Mouse (Mus musculus): ENCODE measurements around the gene Ddx21. TPM values are rescaled to one million over a fixed set of nuclear protein-coding genes. Genes with fewer than 3 reads are reported as not detected.

Gene Ddx21
- polyA plus RNA-seq, 1 experiment from 2014 or later = 18.2 TPM

DNA sequence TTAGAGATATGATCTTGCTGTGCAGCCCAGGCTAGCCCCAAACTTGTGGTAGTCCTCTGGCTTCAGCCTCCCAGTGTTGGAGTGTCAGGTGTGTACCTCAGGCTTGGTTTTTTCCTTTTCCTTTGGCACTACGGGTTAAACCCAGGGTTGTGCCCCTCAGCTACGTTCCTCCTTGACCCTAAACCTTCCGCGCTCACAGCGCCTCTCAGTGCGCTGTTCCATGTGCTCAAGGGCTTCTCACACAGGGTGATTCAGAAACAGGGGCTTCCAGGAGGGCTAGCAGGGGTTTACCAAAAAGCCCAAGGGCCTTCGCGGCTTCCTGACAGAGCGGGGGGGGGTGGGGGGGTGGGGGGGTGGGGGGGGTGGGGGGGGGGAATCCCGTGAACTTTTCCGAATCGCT lies 59.6 kb downstream of the Ddx21 start:
- no peak overlapping the region for H3K4me2 ChIP-seq (replicated peaks)
- H3K4me3 ChIP-seq (replicated peaks) = no peak overlapping the region
- 97% methylated on average over 12 of the region's 12 CpGs for WGBS
- H3K36me3 ChIP-seq = no peaks in the 10 kb centered on the region
- H3K4me1 ChIP-seq = peaks cover 9% of the 10 kb centered on the region; the same call in 1 of the 2 replicates
- H3K9ac ChIP-seq = no peak overlapping the region
- ATAC-seq (ENCODE audit: insufficient number of reproducible peaks, low FRiP score, low TSS enrichment, low read depth) = no peak
- no peaks in the 10 kb centered on the region for H3K9me3 ChIP-seq (replicated peaks)
- H3K27me3 ChIP-seq = no peaks in the 10 kb centered on the region
- H3K27ac ChIP-seq (replicated peaks) = no peak overlapping the region

DNA sequence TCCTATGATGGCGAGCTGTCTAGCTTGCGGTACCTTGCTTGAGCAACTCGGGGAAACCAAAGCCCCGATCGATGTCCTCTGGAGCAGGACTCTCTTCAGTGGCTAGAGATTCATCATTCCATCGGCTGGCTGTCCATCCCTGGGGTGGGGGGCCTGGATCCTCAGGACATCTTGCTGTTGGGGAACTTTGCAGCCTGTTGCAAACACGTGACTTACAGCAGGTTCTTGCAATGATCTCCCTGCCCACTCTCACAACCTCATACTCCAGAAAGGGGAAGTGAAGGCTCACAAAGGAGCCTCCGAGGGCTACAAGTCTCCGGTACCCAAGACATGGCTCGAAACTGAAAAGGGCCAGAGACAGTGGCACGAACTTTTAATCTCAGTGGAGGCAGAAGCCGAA lies 60.6 kb downstream of the Ddx21 start:
- Histone ChIP-seq H3K9me3 (replicated peaks) (no peaks in the 10 kb centered on the region), H3K4me2 (replicated peaks) (no peak overlapping the region), H3K9ac (no peak overlapping the region), H3K4me3 (replicated peaks) (no peak overlapping the region), H3K27ac (replicated peaks) (no peak overlapping the region), H3K36me3 (no peaks in the 10 kb centered on the region), H3K4me1 (peaks cover 3% of the 10 kb centered on the region; the same call in 1 of the 2 replicates), H3K27me3 (no peaks in the 10 kb centered on the region)
- WGBS = 90% methylated on average over 12 of the region's 12 CpGs
- no peak for ATAC-seq (ENCODE audit: insufficient number of reproducible peaks, low FRiP score, low TSS enrichment, low read depth)

DNA sequence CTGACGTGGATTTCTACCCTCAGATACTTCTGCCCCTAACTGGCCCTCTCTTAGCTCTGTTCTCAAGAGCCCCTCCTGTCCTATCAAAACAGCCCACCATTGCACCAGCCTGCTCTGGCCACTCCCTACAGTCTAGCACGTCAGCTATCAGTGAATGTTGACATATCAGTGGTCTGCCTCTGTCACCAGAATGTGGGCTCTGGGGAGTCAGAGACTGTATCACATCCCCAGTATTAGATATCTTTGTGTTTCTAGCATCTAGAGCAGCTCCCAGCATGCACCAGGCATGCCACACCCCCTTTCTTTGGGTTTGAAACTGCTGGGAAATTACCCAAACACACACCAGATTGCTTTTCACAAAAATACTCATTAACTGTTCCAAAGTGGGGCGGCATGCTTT lies 61.3 kb downstream of the Ddx21 start:
- WGBS = 49% methylated on average over 3 of the region's 3 CpGs
- Histone ChIP-seq H3K9me3 (replicated peaks) (no peaks in the 10 kb centered on the region), H3K27ac (replicated peaks) (no peak overlapping the region), H3K4me2 (replicated peaks) (no peak overlapping the region), H3K4me3 (replicated peaks) (no peak overlapping the region), H3K4me1 (no peaks in the 10 kb centered on the region), H3K27me3 (no peaks in the 10 kb centered on the region), H3K36me3 (no peaks in the 10 kb centered on the region), H3K9ac (no peak overlapping the region)
- no peak for ATAC-seq (ENCODE audit: insufficient number of reproducible peaks, low FRiP score, low TSS enrichment, low read depth)

DNA sequence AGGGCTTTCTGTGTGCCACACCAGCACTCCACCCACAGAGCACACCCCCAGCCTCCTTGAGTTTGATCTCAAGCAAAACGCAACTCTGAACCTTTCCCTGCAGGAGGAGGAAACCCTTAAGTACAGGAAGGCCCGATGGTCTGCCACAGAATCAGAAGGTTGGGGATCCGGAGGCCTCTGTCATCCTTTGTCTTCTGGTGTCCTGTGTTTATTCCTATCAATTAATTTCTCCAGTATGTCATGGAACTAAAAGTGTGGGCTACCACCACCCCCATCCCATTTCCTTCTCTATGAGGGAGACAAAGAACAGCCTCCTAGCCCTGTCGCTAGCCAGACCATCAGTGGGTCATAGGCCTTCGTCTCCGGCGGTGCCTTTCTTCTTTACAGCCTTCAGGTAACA lies 67.6 kb downstream of the Ddx21 start:
- Histone ChIP-seq H3K4me1 (no peaks in the 10 kb centered on the region), H3K36me3 (no peaks in the 10 kb centered on the region), H3K9ac (no peak overlapping the region), H3K4me3 (replicated peaks) (no peak overlapping the region), H3K27ac (replicated peaks) (no peak overlapping the region), H3K9me3 (replicated peaks) (no peaks in the 10 kb centered on the region), H3K4me2 (replicated peaks) (no peak overlapping the region), H3K27me3 (no peaks in the 10 kb centered on the region)
- ATAC-seq (ENCODE audit: insufficient number of reproducible peaks, low FRiP score, low TSS enrichment, low read depth) = no peak
- 82% methylated on average over 7 of the region's 7 CpGs for WGBS

DNA sequence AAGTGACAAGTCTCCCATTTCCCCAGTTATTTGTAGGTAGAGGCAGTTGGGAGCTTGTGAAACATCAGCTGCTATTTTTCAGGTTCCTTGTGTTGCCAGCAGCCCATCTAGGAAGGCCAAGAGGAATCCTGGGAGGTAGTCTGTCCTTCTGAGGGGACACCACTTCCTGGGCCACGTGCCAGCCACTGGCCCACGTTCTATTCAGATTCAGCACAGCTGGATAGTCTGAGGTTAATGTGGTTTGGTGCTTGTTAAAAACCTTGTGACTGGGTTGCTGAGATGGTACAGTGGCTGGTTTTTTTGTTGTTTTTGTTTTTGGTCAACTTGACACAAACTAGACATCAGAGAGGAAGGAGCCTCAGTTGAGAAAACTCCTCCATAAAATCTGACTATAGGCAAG lies 69.2 kb downstream of the Ddx21 start:
- H3K4me3 ChIP-seq (replicated peaks) = no peak overlapping the region
- H3K9me3 ChIP-seq (replicated peaks) = no peaks in the 10 kb centered on the region
- H3K4me1 ChIP-seq = no peaks in the 10 kb centered on the region
- no peaks in the 10 kb centered on the region for H3K27me3 ChIP-seq
- ATAC-seq (ENCODE audit: insufficient number of reproducible peaks, low FRiP score, low TSS enrichment, low read depth) = no peak
- no peak overlapping the region for H3K4me2 ChIP-seq (replicated peaks)
- WGBS = 33% methylated on average over 2 of the region's 2 CpGs
- no peak overlapping the region for H3K9ac ChIP-seq
- no peak overlapping the region for H3K27ac ChIP-seq (replicated peaks)
- no peaks in the 10 kb centered on the region for H3K36me3 ChIP-seq

Other genes with a start within 250 kb of the Ddx21 start
- gene Hk1, start 222.4 kb downstream of the Ddx21 start, polyA plus RNA-seq (2015; fragmentation: Nextera tagmentation; extraction: Ambion mirVana) = 39.4 and 40.9 TPM in 2 replicates
- 0.26 and 0.59 TPM in 2 replicates for gene Hkdc1, start 179.8 kb downstream of the Ddx21 start, polyA plus RNA-seq (2015; fragmentation: Nextera tagmentation; extraction: Ambion mirVana)
- gene 4930507D05Rik, start 152.8 kb downstream of the Ddx21 start, polyA plus RNA-seq (2015; fragmentation: Nextera tagmentation; extraction: Ambion mirVana) = 0.41 and 0.68 TPM in 2 replicates
- 22.5 and 24.0 TPM in 2 replicates for gene Supv3l1, start 152.5 kb downstream of the Ddx21 start, polyA plus RNA-seq (2015; fragmentation: Nextera tagmentation; extraction: Ambion mirVana)
- gene Vps26a, start 115.5 kb downstream of the Ddx21 start, polyA plus RNA-seq (2015; fragmentation: Nextera tagmentation; extraction: Ambion mirVana) = 69.6 and 73.0 TPM in 2 replicates
- gene Srgn, start 74.8 kb downstream of the Ddx21 start, polyA plus RNA-seq (2015; fragmentation: Nextera tagmentation; extraction: Ambion mirVana) = 43.9 and 48.5 TPM in 2 replicates
- 41.7 and 43.0 TPM in 2 replicates for gene Kif1bp, start 23.8 kb downstream of the Ddx21 start, polyA plus RNA-seq (2015; fragmentation: Nextera tagmentation; extraction: Ambion mirVana)
- 135 and 138 TPM in 2 replicates for gene Ddx50, start 48.9 kb upstream of the Ddx21 start, polyA plus RNA-seq (2015; fragmentation: Nextera tagmentation; extraction: Ambion mirVana)
- 3.1 and 5.4 TPM in 2 replicates for gene Stox1, start 123.8 kb upstream of the Ddx21 start, polyA plus RNA-seq (2015; fragmentation: Nextera tagmentation; extraction: Ambion mirVana)
- gene Ccar1, start 190.0 kb upstream of the Ddx21 start, polyA plus RNA-seq (2015; fragmentation: Nextera tagmentation; extraction: Ambion mirVana) = 102 and 112 TPM in 2 replicates